Mouse (Mus musculus) urinary bladder, postnatal 36 days (tissue): Measurements from ENCODE around the gene Adgrg6.

Experiments used
- DNase-seq, 2 experiments: peaks; one replicate each; pipeline ENCODE4 v3.0.0; 2022; ENCODE audit warnings: low spot score in 2 of 2, mixed read lengths in 1 of 2

Gene Adgrg6

GRCm38 (mm10) chr10:14391025-14391639 lies 154.3 kb downstream of the Adgrg6 start:
- DNase-seq = peak; percentile 28 to 58

DNA sequence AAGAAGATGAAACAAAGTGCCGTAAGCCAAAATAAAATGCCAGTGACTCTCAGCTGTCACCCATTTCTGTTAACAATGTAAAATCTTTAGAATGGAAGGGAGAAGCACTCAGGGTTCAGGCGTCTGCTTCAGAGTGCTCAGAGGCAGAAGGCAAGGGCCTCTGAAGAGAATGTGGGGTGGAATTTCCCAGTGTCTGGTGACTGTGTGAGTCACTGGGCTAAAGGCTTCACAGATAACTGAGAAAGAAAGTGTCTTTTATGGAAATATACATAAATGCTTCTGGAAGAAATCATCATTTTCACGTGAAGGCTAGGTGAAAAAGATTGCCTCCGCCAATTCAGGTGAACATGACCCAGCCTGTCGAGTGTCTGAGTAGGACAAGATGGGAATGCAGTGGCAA lies 159.9 kb downstream of the Adgrg6 start:
- DNase-seq = no peak

GRCm38 (mm10) chr10:14365065-14365589 lies 180.3 kb downstream of the Adgrg6 start:
- DNase-seq = no peak

DNA sequence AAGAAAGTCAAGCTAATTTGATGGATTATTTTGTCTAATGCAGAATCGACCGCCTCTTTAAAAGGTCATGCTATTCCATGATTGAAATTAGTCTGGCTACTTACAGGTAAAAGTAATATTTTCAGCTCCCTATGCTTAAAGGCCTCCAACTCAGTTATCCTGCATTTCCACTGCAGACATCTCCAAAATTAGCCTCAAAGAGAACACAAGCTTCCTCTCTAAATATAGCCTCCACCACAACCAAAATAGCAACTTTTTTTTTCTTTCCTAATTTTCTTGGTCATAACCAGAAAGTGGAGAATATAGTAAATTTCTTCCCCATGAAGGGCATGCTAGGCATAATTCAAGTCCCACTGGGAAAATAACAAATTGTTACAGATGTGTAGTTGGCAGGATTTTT lies 182.2 kb downstream of the Adgrg6 start:
- DNase-seq = no peak

- no peak for DNase-seq
Observed at GRCm38 (mm10) chr10:14358271-14358670, 187.2 kb downstream of the Adgrg6 start.
